Mouse (Mus musculus) T-helper 1 cell (primary cell): Measurements from ENCODE around the gene Tfe3.
"Not testable (repeated sequence)": the region's sequence is repeated elsewhere in the genome, so short reads cannot be mapped to it uniquely, and the experiment has no call there.

Source experiments
- in situ Hi-C: fragments of 300-600 bp; cut with MboI, MseI; formaldehyde crosslinking; loops from one replicate; pipeline ENCODE4 v1.15.1; 2025; ENCODE audit warnings: high pct_unique_total_duplicates

Tfe3 gene

DNA sequence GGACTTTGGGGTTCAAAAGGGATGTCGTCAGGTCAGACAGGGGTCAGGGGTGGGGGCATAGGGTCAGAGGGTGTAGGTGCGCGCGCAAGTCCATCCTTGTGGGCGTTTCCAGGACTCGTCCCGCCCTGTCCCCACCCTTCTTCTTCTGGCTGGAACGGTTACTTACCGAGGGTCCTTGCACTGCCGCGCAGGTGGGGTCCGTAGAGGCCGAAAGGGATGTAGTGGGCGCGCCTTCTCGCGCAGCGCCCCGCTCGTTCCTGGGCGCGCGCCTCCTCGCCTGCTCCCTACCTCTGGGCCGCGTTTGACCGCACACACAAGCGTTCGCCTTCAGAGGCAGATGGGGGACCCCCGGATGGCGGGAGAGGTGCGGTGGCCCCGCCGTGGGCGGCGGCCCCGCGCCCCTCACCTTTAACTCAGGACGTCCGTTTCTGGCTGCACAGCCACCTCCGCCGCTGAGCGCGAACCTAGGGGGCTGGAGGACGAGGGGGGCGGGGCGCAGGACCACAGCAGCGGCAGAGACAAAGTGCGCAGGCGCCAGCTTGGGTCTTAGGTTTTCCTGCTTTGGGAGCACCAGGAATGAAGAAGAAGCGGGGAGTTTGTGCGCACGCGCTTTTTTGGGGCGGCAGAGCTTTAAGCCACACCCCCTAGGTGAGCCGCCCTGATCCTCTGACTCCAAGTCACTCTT is 11.8 kb upstream of the Tfe3 start, which contains the start of gene Ccdc120:
TSS of gene Ccdc120 (minus strand) at position 474 of the 685 bp plus-strand sequence.
- in situ Hi-C loops = no loop called here

DNA sequence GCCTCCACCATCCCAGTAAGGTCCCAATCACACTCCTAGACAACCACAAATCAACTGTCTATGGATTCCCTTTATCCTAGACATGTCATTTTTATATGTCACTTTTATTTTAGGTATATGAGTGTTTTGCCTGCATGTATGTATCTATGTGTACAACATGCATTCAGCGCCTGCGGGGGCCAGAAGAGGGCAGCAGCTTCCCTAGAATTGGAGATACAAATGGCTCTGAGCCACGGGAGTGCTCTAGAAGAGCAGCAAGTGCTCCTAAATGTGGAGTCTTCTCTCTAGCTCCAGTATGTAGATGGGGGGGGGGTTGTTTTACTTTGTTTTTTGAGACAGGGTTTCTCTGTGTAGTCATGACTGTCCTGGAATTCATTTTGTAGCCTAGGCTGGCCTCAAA is 8.7 kb upstream of the Tfe3 start:
- in situ Hi-C loops = not testable (repeated sequence)

DNA sequence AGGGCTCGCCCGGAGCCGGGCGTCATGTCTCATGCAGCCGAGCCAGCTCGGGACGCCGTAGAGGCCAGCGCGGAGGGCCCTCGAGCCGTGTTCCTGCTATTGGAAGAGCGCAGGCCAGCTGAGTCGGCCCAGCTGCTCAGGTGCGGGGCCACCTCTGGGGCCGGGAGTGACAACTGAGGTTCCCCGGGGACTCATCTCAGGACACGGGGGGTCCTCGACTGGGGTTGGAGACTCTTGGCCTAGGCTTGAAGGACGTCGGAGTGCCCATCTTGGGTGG is 499 bp downstream of the Tfe3 start:
- in situ Hi-C loops = no loop called here

DNA sequence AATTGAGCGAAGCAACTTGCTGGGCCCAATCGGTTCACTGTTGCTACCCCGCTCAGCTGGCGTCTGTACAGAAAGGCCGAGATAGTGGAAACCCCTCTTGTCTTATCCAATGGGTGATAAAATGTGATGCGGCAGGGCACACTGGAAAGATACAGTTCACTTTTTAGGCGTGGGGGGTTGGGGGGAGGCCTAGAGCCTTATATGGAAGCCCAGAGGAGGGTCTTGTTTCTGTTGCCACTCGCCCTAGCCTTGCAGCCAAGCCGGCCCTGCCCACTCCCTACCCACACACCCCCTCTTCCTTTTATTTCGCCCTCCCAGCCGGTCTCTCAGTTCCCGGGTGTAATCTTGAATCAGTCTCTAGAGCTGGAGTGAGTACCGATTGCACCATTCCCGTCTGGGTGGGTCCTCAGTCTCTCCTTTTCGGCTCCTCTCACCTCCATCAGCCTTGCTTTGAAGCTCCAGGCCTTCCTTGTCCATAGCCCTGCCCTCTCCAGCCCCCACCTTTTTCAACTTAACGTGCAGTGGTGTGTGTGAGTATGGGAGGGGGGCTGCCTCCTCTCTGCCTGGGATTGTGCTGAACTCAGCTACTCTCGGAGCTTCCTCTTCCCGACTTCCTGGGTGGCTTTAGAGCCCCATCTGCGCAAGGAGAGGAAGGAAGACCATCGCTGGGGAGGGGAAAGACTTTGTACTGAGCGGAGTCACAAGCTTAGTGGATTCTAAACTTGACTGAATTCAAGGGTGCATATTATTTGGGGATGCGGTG is 1.5 kb downstream of the Tfe3 start:
- in situ Hi-C loops = no loop called here

DNA sequence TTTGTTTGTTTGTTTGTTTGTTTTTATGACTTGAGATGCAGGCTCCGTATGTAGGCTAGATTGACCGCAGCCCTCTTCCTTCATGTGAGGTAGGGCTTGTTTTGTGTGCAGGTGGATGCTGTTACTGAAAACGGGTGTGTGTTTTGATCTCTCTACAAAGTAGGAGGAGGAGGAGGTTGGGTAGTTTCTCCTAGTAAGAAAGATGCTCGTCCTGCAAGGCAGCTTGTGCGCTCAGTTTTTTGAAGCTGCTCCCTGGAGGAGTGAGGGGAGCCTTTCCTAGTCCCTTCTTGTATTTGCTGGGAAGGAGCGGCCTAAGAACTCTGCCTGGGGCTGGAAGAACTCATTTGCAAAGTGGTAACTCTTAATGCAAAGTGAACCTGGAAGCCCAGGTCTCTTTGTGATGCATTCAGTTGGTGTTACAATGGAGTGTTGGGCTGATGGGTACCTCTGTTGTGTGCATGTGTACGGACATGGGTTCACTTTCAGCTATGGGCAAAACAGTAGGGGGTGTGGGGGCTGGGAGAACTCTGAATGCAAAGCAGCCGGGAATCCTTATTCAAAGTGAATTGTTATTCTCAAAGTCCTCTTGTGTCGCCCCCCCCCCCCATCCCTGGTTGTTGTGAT is 2.4 kb downstream of the Tfe3 start:
- in situ Hi-C loops = no loop called here

DNA sequence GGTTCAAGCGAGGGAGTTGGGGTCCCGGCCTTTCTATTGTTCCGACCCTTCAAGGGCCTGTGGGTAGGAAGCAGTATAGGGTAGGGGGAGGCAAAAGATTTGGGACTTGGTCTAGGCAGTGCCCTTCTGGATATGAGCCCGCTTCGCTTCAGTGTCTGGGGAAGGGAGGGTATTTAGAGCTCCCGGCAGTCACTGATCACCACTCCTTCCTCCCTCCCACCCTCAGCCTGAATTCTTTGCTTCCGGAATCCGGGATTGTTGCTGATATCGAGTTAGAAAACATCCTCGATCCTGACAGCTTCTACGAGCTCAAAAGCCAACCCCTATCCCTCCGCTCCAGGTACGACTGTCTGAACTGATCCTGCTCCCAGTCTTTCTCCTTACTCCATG is 2.9 kb downstream of the Tfe3 start:
- in situ Hi-C loops = no loop called here

DNA sequence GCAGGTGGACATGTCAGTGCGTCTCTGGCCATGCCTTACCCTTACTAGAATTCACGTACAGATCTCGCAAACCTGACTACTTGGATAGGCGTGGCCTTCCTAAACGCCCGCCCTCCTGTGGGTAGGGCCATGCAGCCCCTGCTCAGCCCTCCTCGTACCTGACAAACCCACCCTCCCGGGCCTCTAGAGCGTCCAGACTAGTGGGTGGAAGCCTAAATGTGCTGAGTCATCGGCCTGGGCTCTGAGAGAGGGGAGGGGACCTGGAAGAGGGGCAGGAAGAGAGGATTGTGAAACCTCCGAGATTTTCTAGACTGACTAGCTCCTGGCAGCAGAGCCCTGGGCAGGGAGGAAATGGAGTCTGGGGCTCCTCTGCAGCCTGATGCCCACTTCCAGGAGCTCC is 3.4 kb downstream of the Tfe3 start:
- in situ Hi-C loops = no loop called here

DNA sequence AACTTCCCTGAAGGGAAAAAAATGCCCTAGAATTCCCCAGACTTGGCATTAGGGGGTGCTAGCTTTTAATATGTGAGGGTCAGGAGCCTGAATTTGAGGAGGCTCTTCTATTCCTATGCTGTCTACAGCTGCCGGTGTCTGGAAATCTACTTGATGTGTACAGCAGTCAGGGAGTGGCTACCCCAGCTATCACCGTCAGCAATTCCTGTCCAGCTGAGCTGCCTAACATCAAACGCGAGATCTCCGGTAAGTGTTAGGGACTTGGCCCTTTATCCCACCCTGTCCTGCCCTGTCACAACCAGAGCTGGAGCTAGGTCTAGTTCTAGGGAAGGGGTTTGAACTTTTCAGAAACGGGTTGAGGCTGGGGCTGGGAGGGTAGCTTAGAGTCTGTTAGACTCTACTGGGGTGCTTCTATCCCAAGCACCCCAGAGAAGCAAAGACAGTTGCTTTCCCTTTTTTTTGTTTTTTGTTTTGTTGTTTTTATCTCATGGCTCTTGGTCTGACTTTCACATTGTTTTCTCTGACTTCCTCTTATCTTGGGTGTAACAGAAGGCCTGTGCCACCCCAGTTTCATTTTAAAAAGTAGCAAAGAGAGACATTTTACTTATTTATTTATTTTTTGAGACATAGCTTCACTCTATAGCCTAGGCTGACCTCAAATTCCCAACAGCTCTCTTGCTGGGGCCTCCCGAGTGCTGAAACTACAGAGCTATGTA is 7.1 kb downstream of the Tfe3 start:
- in situ Hi-C loops = no loop called here

DNA sequence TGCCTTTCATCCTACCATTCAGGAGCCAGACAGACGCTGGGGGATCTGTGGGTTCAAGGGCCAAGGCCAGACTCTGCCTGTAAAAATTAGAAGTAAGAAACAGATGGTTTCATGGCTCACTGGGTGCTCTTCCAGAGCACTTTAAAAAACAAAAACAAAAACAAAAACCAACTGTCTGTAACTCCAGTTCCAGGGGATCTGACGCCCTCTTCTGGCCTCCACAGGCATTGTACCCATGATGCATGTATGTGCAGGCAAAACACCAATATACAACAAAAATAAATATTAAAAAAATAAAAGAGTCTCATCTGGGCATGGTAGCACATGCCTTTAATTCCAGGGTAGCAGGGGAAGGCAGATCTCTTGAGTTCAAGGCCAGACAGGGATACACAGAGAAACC is 10.4 kb downstream of the Tfe3 start:
- in situ Hi-C loops = no loop called here

DNA sequence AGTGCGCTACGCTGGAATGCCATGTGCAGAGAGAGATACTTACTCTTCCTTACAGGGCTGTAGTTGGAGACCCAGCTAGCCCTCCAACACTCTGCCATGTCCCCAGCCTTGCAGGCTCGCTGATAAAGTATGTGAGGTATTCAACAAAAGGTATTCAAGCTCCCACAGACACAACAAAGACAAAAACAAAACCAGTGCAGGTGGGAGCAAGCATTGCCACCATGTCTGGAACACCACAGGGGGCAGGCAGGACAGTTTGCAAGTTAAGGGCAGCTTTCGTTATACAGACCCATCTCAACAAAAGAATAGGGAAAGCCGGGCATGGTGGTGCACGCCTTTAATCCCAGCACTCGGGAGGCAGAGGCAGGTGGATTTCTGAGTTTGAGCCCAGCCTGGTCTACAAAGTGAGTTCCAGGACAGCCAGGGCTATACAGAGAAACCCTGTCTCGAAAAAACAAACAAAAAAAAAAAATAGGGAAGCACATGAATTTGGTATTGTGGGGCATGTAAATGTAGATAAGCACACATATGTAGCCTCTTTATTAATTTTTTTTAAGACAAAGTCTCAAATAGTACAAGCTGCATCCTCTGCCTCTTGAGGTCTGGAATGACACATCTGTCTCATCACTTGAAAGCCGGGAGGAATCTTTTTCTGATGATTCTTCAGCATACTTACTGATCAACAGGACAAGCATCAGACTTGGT is 13.3 kb downstream of the Tfe3 start:
- in situ Hi-C loops = no loop called here

DNA sequence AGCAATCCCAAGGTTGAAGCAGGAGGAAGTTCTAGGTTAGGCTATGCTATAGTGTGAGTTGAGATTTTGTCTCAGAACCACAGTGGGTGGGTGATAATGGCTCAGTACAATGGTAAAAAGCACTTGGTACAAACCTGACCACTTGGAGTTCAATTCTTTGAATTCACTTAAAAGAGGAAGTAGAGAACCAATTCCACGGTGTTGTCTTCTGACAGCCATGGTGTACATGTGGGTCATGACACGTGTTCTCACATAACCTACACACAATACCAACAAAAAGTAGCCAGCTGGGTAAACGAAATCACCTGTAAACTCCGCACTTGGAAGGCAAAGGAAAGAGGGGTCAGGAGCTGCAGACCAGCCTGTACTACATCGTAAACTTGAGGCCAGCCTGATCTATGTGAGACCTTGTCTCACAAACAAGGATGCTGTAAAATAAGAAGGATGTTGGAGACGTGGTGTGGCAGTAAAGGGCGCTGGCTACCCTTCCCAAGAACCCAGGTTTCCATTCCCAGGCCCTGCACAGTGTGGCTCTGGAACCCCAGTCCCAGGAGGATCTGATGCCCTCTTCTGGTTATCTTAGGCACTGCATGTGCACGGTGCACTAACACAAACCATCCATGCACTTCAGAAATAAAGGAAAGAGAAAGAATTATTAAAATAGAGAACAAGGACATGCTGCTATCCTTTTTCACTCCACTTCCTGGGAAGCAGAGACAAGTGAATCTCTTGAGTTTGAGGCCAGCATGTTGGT is 14.1 kb downstream of the Tfe3 start:
- in situ Hi-C loops = no loop called here

DNA sequence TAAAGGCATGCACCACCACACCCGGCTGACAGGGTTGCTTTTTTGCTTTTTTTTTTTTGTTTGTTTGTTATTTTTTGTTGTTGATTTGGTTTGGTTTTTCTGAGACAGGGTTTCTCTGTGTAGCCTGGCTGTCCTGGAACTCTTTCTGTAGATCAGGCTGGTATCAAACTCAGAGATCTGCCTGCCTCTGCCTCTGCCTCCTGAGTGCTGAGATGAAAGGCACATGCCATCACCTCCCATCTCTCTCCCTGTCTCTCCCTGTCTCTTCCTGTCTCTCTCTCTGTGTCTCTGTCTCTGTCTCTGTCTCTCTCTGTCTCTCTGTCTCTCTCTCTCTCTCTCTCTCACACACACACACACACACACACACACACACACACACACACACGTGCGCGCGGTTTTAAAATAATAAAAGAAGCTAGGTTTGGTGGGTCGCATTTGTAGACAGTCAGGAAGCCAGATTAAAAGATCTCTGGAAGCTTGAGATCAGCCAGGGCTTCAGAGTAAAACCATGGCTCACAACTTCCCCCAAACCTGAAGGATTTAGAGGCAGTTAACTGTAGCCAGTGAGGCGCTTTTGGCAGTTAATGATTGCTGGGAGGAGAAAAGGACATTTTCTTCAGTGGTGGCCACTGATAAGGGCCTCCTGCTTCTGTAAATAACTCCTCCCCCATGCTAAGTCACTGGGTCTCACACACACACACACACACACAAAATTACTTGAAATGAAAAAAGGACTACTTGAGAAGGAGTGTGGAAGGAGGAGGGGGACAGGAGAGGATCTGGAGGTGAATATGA is 16.3 kb downstream of the Tfe3 start:
- in situ Hi-C loops = no loop called here

DNA sequence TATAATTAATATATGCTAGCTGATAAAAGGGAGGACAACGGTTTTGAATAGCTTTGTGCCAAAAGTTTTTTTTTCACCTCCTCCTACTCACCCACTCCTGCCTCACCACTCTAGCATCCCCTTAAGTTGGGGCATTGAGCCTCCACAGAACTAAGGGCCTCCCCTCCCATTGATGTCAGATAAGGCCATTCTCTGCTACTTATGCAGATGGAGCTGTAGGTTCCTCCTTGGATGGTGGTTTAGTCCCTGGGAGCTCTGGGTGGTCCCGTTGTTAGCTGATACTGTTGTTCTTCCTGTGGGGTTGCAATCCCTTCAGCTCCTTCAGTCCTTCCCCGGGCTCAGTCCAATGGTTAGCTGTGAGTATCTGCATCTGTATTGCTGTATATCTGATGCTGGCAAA is 16.9 kb downstream of the Tfe3 start:
- in situ Hi-C loops = no loop called here

DNA sequence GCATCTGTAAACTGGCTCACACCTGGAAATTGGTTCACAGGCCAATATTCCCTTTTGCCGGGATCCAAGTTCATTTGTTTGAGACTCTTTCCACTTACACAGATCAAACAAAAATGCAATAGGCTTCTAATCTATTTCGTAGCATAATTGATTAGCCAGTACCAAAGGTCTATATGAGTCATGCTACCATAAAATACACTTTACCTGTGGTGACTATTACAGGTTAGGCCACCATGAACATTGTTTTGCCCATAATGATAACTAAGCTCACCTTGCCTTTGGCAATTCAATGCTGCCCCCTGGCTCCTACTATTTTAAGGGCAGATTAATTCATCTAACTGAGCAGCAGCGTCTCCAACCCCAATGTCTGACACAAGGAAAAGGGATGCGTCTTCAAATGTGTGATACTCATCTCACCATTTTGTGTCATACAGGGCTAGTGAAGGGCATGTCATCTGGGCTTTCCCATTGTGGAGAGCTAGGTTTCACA is 20.3 kb downstream of the Tfe3 start:
- in situ Hi-C loops = no loop called here

DNA sequence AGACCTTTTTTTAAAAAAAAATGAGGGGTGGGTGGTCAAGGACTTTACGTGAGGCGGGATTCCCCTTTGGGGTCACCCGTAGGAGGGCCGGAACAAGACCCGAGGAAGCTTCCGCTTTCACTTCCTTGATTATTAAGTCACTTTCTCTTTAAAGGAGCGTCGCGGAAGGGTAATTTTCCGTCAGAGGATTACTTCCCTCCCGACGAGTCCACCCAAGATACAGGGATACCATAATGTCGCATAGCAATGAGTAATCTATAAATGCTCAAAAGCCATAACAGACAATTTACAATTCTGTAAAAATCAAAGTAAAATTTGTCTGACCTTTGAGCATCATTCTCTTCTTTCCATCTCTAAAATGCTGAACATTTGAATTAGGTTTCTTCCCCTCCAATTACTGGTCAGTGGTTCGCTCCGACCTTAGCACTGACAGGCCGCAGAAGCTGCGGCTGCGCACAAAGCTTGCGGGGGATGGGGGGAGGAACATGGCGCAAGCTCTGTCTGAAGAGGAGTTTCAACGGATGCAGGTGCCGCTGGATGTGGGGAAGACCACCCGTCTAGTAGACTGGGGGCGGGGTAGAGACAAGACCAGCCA is 27.3 kb downstream of the Tfe3 start, which contains the start of gene Gripap1:
TSS of gene Gripap1 (plus strand) at position 224 of the 595 bp plus-strand sequence.
- in situ Hi-C loops = no loop called here

DNA sequence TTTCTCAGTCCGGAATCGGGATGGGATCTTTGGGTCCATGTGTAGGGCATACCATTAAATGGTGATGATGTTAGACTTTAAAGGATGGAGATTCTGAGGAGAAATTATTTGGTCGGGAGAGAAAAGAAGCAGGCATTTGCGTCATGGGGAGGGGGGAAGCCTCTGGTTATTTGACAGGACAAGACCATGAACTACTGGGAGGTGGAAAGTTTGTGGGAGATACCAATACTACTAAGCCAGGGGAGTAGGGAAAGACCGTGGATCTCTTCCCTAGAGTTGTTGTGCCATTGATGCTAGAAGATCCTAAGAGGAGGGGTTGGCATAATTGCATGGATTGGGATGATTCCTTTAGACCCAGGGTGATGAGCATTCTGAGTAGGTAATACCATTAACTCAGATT is 27.9 kb downstream of the Tfe3 start:
- in situ Hi-C loops = no loop called here

DNA sequence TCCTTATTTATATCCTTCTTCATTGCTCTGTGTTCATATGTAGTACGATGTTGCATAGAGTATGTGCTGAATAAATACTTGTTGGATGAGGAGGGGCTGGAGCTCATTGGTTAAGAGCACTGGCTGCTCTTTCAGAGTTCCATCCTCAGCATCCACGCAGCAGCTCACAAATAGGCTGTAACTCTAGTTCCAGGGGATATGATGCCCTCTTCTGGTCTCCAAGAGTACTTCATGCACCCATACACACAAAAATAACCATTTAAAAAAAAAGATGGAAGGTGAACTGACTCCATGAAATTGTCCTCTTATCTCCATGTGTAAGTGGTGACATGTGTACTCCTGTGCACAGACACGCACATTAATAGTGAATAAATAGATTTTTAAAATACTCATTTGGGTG is 31.0 kb downstream of the Tfe3 start:
- in situ Hi-C loops = no loop called here

DNA sequence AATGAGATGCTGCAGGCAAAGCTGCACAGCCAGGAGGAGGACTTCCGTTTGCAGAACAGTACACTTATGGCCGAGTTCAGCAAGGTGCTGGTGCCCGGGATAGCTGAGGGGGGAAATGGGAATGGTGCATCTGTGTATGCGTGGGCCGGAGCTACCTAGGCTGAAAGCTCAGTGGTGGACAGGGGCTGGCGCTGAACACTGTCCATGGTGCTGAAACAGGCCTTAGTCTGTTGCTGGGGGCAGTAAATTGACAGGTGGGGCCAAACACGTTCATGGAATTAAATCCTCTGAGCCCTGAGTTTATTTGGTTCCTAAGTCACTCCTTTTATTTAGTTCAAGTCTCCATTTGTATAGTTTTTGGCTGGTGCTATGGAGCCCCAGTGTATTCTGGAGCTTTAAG is 32.7 kb downstream of the Tfe3 start:
- in situ Hi-C loops = no loop called here

DNA sequence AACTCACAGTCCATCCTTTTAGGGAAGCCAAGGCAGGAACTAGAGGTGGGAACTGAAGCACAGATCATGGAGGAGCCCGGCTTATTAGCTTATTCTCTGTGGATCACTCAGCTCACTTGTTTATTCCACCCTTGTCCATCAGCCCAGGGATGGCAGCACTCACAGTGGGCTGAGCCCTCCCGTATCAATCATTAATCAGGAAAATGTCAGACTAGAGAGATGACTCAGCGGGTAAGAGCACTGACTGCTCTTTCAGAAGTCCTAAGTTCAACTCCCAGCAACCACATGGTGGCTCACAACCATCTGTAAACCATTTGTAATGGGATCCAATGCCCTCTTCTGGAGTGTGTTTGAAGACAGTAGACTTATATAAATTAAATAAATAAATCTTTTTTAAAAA is 35.0 kb downstream of the Tfe3 start:
- in situ Hi-C loops = no loop called here

DNA sequence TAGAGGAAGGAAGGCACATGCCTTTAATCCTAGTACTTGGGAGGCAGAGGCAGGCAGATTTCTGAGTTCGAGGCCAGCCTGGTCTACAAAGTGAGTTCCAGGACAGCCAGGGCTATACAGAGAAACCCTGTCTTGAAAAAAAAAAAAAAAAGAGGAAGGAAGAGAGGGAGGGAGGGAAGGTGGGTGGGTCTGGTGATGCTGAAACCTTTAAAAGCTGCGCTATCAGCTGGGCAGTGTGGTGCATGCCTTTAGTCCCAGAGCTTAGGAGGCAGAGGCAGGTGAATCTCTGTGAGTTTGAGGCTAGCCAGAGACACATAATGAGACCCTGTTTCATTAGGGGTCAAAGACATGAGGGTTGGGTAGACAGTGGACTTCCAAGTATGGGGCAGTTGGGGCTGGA is 39.8 kb downstream of the Tfe3 start:
- in situ Hi-C loops = loop anchor here (25.0 kb wide), 1 partner anchor 1110 kb away; no protein-coding TSS in a partner anchor
